Mouse (Mus musculus): ENCODE measurements around the gene Rpgrip1l.
A peak's percentile ranks its signal among the peaks of the same experiment; 100 is the strongest.

Rpgrip1l gene

GRCm38 (mm10) chr8:91312835-91313832, at the start of gene Rpgrip1l, which contains the start of gene Fto:
Rpgrip1l (minus strand) TSS chr8:91313262.
Fto (plus strand) TSS chr8:91313525.
- peak; percentile 93 to 97 for DNase-seq

GRCm38 (mm10) chr8:91360644-91361357, 47.7 kb upstream of the Rpgrip1l start:
- DNase-seq: no peak

DNA sequence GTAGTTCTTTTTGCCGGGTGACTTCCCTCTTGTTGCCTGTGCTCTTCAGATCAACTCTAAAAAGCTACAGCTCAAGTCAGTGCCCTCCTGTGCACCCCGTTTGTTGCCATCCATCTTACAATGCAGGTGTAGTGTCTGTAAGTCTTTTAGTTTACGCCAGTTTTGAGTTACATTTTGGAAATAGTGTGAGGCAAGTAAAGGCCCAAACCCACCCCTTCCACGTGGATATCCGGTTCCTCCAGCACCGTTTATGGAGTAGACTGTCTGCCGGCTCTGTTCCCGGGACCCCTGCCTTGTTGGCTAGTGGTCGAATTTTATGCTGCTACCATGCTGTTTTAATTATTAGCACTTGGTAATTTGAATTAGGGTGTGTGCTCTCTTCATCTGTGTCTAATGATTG, 46.4 kb upstream of the Rpgrip1l start:
- no peak for DNase-seq

GRCm38 (mm10) chr8:91358016-91358415, 45.0 kb upstream of the Rpgrip1l start:
- no peak for DNase-seq

DNA sequence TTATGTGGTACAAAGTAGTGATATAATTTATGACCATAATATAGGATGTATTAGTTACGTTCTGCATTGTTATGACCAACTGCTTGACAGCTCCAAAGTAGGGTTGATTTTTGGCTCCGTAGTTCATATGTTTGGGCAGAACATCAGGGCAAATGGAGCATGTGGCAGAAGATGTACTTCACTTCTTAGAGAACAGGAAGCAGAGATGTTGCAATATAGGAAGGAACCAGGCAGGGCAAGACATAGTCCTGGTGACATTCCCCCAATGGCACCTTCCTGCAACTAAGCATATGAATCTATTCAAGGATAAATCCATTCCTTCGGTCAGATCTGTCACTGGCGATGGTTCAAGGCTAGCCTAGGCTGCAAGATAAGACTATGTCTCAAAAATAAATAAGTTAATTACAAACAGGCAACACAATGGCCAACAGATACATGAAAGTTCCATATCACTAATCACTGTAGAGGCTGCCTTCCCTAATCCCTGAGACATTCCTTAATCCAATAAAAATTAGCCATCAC, 44.5 kb upstream of the Rpgrip1l start:
- no peak for DNase-seq

GRCm38 (mm10) chr8:91355956-91356699, 43.1 kb upstream of the Rpgrip1l start:
- no peak for DNase-seq

DNA sequence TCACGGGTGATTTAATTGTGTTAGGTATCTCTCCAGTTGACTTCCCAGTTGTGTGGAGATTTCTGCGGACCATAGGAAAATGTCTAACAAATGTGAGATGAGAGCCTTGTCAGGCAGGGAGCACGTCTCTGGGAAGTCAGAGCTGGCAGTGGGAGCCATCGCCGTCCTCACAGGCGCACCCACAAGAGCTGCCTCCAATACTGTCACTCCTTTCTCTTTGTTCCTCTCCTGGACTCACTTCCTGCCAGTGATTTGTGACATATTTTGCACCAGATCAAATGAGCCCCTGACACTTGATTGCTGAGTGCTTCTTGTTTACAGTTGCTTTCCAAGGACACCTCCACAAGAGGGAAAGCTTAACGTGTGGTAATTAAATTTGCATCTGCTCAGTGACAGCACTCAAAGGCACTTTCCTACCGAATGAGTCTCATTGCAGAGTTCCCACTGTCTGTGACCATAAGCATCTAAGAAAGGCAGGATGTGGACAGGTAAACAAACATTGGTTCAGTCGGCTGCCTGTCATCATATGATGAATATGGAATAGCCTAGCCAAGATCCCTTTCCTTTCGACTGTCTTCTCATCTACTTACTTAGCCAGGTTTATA, 42.3 kb upstream of the Rpgrip1l start:
- DNase-seq: no peak

- no peak for DNase-seq
Measured at GRCm38 (mm10) chr8:91353907-91354306, 40.8 kb upstream of the Rpgrip1l start.

DNA sequence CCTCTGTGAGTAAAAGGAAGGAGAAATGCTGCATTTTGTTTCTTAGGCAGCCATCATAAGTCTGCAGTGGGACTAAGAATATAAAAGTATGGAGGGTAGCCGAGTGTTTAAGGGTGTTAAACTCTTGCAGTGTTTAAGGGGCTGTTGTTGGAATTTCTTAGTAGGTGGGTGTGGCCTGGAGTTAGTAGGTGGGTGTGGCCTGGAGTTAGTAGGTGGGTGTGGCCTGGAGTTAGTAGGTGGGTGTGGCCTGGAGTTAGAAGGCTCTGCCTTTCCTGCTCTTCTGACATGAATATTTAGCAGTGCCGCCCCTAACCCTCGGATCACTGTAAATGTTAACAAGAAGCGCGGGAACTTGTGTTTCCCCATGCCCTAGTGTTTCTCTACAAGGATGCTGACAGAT, 40.0 kb upstream of the Rpgrip1l start:
- DNase-seq: no peak

DNA sequence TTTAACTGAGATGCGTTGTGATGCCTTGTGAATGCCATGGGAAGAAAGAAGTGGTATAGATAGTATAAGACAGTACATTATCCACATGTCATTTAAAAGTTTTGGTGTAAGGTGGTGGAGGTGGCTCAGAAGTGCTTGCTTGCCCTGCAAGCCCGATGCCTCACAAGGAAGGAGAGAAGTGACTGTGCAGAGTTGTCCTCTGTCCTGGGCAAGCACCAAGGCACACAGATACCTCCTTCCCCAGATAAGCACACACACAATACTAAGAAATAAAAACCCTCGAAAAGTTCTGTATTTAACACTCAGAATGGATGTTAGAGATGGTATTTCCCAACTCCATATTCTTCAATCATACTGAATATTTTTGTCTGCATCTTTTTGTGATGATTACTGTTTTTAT, 39.5 kb upstream of the Rpgrip1l start:
- DNase-seq: no peak

DNA sequence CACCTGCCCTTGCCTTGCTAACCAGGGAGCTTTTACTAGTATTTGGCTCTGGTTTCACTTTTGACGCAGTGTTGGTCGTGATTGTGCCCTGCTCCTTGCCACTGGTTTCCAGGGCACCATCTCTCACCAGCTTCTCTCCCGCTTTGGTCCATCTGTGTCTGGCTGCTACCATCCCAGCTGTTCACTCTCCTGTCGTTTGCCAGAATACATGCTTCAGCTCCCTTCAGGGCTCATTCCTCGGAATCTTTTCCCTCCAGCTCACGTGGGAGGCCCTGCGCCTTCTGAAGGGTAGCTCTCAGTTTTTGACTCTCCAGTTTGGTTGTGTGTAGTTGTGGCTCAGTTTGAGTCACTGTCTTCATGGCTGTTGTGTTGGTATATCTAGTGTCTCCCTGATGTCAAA, 37.6 kb upstream of the Rpgrip1l start:
- no peak for DNase-seq

DNA sequence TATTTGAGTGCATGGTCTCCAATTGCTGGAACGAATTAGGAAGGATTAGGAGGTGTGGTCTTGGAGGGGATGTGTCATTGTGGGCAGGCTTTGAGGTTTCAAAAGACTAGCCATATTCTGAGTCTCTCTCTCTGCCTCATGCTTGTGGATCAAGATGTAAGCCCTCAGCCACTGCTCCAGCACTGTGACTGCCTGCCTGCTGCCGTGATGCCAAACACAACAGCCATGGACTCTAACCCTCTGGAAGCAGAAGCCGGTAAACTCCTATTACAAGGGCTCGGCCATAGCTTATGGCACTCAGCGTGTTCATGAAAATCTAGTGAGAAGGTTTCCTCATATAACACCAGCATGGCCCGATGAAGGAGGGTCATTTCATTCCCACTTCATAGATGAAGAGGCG, 36.8 kb upstream of the Rpgrip1l start:
- DNase-seq: no peak

- DNase-seq: no peak
Measured at GRCm38 (mm10) chr8:91347595-91347994, 34.5 kb upstream of the Rpgrip1l start.

DNA sequence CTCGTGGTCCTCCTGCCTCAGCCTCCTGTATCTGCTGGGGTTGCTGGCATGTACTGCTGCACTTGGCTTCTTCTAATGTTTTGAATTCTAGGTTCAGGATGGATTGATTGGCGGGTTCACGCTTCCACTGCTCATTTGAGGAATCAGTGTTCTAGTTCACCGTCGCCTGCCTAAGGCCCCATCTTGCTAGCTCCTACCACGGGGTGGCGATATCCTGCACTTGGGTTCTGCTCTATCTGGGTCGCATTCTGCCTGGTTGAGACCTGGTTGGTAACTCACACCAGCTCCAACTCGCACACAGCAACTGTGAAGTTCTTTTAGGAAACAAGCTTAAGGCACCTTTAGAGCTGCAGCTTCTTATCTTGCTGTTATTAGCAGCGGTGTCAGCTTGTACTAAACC, 34.1 kb upstream of the Rpgrip1l start:
- no peak for DNase-seq

GRCm38 (mm10) chr8:91344659-91345058, 31.6 kb upstream of the Rpgrip1l start:
- DNase-seq: no peak

DNA sequence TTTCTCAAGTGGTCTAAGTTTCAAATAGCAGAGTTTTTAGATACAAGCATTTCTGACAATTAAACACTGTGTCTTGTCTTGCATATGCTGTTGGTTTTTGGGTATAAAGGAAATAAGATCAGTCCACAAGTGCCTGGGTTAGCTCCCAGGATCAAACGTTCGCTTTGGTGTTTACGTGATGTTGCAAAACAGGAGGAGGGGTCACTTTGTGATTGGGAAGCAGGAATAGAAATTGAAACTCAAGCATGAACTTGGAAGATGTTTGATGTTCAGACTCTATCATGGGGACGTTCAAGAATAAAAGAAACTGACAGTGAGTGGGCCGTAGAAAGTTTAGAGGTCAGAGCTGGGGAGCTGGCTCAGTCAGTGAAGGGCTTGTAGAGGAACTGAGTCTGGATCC, 29.7 kb upstream of the Rpgrip1l start:
- DNase-seq: no peak

DNA sequence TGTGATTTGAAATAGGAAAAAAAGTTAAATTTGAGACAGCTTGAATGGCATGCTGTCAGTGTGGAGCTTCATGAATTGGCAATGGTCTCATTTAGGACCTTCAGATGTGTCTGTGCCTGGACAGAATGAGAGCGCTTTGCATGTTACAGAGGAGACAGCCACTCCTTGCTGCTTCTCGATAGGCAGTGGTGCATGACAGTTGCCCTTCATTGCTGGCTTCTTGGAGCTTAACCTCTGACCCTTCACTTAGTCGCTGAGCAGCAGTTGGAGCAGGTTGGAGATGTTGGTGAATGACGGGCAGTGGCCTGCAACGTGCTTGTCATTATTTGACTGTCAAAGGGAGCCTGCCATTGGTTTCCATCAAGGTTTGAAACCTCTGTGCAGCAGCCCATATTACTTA, 29.1 kb upstream of the Rpgrip1l start:
- DNase-seq: no peak

GRCm38 (mm10) chr8:91340746-91341145, 27.7 kb upstream of the Rpgrip1l start:
- DNase-seq: no peak

DNA sequence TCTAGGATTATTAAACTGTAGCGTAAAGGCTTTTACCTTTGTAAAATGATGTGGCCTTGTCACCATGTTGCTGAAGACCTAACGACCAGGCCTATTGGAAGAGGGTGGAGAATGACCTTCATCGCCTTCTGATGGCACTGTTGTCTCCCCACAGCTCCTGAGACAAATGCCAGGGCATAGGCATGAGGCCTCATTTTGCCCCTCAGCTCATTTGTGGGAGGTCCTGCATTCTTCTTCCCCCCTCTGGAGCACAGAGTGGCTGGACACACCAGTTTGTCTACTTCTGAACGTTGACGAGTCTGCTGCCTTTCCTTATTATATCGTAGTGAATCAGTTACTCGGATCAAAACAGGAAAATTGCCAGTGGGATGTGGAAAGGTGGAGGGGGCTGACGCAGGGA, 26.6 kb upstream of the Rpgrip1l start:
- DNase-seq: no peak

GRCm38 (mm10) chr8:91338389-91339154, 25.5 kb upstream of the Rpgrip1l start:
- no peak for DNase-seq

- no peak for DNase-seq
Measured at GRCm38 (mm10) chr8:91329461-91329850, 16.4 kb upstream of the Rpgrip1l start.

DNA sequence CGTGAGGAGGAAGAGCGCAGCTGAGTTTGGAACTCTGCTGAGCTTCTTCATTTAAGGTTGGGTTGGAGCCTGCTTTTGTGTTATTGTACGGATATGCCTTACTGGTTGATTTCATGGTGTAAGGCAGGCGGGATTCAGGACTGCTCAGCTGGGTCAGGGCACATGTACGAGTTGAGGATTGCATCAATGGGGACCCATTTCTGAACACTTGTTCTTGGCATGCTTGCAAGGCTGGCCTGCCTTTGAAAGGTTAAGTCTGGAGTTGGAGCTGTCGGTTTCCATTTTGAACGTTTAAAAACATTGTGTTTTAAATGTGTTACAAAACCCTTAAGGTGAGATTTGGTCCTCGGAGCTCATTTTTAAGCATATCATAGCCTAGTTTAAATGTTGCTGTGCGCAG, 16.0 kb upstream of the Rpgrip1l start:
- no peak for DNase-seq
